26 mouse cellular contexts compared by ENCODE assay signal in the genomic region with DNA sequence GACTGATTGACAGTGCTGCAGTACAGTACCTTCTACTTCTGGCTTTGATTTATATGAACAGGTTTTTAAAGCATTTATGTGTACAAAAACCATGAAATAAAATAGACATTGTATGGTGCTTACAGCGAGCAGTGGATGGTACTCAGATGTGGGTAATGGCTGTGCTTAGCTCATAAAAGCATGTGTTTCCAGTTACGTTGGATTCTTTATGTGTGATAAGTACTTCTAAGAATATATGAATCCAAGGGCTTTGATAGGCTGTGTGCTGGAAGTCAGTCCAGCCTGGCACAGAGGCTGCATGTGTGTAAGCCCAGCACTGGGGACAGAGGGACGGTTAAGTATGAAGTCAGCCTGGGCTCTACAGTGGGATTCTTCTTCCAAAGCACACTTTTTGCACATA. TPM values are rescaled to one million over a fixed set of nuclear protein-coding genes. Genes with fewer than 3 reads are reported as not detected.
DNase-seq lines count a peak whose midpoint lies in the region; ATAC-seq and TF ChIP-seq lines count a peak whose summit lies in the region.
"Had no signal": no experiment of that assay in that cellular context is flagged by ENCODE, and none has a peak within 500 bp of the region (broad histone marks: within the 10 kb centered on the region; RNA-seq: fewer than 3 reads in every experiment).

No protein-coding gene starts in this region.

- no peak overlapping the region for H3K4me3 ChIP-seq in heart, adult 2 months
- H3K4me3 ChIP-seq in limb, embryonic 14.5 days (replicated peaks; ENCODE audit: low read length), result no peak overlapping the region
- H3K4me3 ChIP-seq: embryonic facial prominence, embryonic 13.5 days; embryonic facial prominence, embryonic 15.5 days; erythroblast, embryonic 14.5 days; forebrain, embryonic 10.5 days; forebrain, embryonic 12.5 days had no signal

- no peak overlapping the region for H3K27ac ChIP-seq in heart, adult 2 months
- H3K27ac ChIP-seq in limb, embryonic 14.5 days (replicated peaks; ENCODE audit: low read depth, low read length), result no peak overlapping the region
- H3K27ac ChIP-seq: embryonic facial prominence, embryonic 13.5 days; embryonic facial prominence, embryonic 15.5 days; forebrain, embryonic 10.5 days; forebrain, embryonic 12.5 days had no signal

- DNase-seq in heart, adult 11 months, result peak; percentile 29
- DNase-seq in heart, adult 2 months, result no peak
- DNase-seq in NIH3T3 (ENCODE audit: low read depth), result peak; percentile 68
- peak; percentile 59 for DNase-seq in limb, embryonic 14.5 days (ENCODE audit: low spot score)
- DNase-seq in spleen, postnatal 10 days (ENCODE audit: low spot score in 2 of 2), result no peak
- DNase-seq: adrenal gland, adult 8-10 months; adrenal gland, postnatal 14 days; adrenal gland, postnatal 36 days; cerebellum, adult 18-20 months; cerebellum, adult 8-10 months; cerebellum, adult 9-11 months; cerebellum, postnatal 14 days; cerebellum, postnatal 36 days; embryo, embryonic 11 days had no signal

- no peaks in the 10 kb centered on the region for H3K79me2 ChIP-seq in heart, adult 2 months (replicated peaks; ENCODE audit: control insufficient read depth, insufficient read depth, low read length)

- H3K4me2 ChIP-seq in limb, embryonic 14.5 days (replicated peaks; ENCODE audit: low read depth, low read length, severe bottlenecking), result no peak overlapping the region
- H3K4me2 ChIP-seq: embryonic facial prominence, embryonic 13.5 days; embryonic facial prominence, embryonic 15.5 days; forebrain, embryonic 12.5 days had no signal

- TF ChIP-seq POLR2A in heart, adult 2 months (IDR thresholded peaks at IDR 0.05; ENCODE audit: insufficient read depth, low read depth, low read length), result no peak
- no peak for TF ChIP-seq POLR2A in limb, embryonic 14.5 days (IDR thresholded peaks at IDR 0.05; ENCODE audit: borderline replicate concordance, extremely low read depth, insufficient read depth, insufficient read length)

- WGBS in heart, adult 2 months, result 75% methylated on average over 3 of the region's 3 CpGs
- 37% methylated on average over 3 of the region's 3 CpGs for WGBS in limb, embryonic 14.5 days

- H3K9ac ChIP-seq in heart, adult 2 months (ENCODE audit: low read depth, low read length), result no peak overlapping the region
- H3K9ac ChIP-seq in limb, embryonic 14.5 days (ENCODE audit: low read depth, low read length, severe bottlenecking), result no peak overlapping the region
- H3K9ac ChIP-seq: embryonic facial prominence, embryonic 13.5 days; embryonic facial prominence, embryonic 15.5 days; forebrain, embryonic 12.5 days had no signal

- peaks cover 4% of the 10 kb centered on the region for H3K4me1 ChIP-seq in heart, adult 2 months (ENCODE audit: control insufficient read depth, insufficient read depth, low read length)
- peaks cover 19% of the 10 kb centered on the region for H3K4me1 ChIP-seq in limb, embryonic 14.5 days (ENCODE audit: control insufficient read depth, insufficient read depth, low read length)

- no peak for TF ChIP-seq CTCF in heart, adult 2 months (IDR thresholded peaks at IDR 0.05)

- no peaks in the 10 kb centered on the region for H3K27me3 ChIP-seq in heart, adult 2 months (ENCODE audit: control insufficient read depth, insufficient read depth, low read length)
- no peaks in the 10 kb centered on the region for H3K27me3 ChIP-seq in limb, embryonic 14.5 days (ENCODE audit: control insufficient read depth, insufficient read depth, low read length)
- H3K27me3 ChIP-seq: embryonic facial prominence, embryonic 13.5 days; embryonic facial prominence, embryonic 15.5 days; forebrain, embryonic 12.5 days had no signal

- no peaks in the 10 kb centered on the region for H3K9me3 ChIP-seq in limb, embryonic 14.5 days (ENCODE audit: control insufficient read depth, low read length)
- H3K9me3 ChIP-seq: embryonic facial prominence, embryonic 13.5 days; embryonic facial prominence, embryonic 15.5 days; forebrain, embryonic 10.5 days; forebrain, embryonic 12.5 days had no signal

- intact Hi-C loops in heart, adult 2 months (cut with DNase I), result no loop called here

- no peak for TF ChIP-seq EP300 in heart, adult 2 months (IDR thresholded peaks at IDR 0.05; ENCODE audit: insufficient read depth, low read depth, low read length)

- no peaks in the 10 kb centered on the region for H3K36me3 ChIP-seq in heart, adult 2 months (ENCODE audit: control insufficient read depth, insufficient read depth, low read length)
- no peaks in the 10 kb centered on the region for H3K36me3 ChIP-seq in limb, embryonic 14.5 days (ENCODE audit: control insufficient read depth, insufficient read depth, low read length)
- H3K36me3 ChIP-seq: embryonic facial prominence, embryonic 13.5 days; embryonic facial prominence, embryonic 15.5 days; forebrain, embryonic 10.5 days; forebrain, embryonic 12.5 days had no signal

- no peak for ATAC-seq in limb, embryonic 14.5 days (ENCODE audit: low FRiP score, low read depth)
- ATAC-seq: activated CD4-positive, CD25-positive, alpha-beta regulatory T cell, adult 4 months; forebrain, embryonic 14.5 days; forebrain, embryonic 16.5 days; Patski had no signal

RNA-seq across cellular contexts. Expression of a gene that starts 48.4 kb away (rescaled TPM):
- total RNA-seq in heart, adult 2 months (2021), result not detected
- not detected in 2 replicates for polyA plus RNA-seq in heart, adult 2 months (2012; rRNA removed)
- 0.04 TPM in 2 replicates for polyA plus RNA-seq in limb, embryonic 14.5 days (2012; rRNA removed)
- polyA plus RNA-seq in limb, embryonic 14.5 days (2014; fragmentation: Nextera tagmentation; extraction: Ambion mirVana), result not detected in 2 replicates
- total RNA-seq: adrenal gland, adult 18-20 months; adrenal gland, adult 8-10 months; adrenal gland, postnatal 14 days; adrenal gland, postnatal 36 days; common myeloid progenitor, adult 5-6 weeks; MEL had no signal
- polyA plus RNA-seq: embryonic facial prominence, embryonic 13.5 days; embryonic facial prominence, embryonic 15.5 days; erythroblast, embryonic 14.5 days; forebrain, embryonic 10.5 days; forebrain, embryonic 12.5 days; forebrain, embryonic 14.5 days; forebrain, embryonic 16.5 days; Patski had no signal

RNA-seq across cellular contexts. Expression of a gene that starts 55.9 kb away (rescaled TPM):
- total RNA-seq in heart, adult 2 months (2021), result 1 to 10 TPM in 1 of 2 experiments, under 1 TPM in 1; 0.47 to 1.6 TPM
- polyA plus RNA-seq in heart, adult 2 months (2012; rRNA removed), result 0.64 and 1.3 TPM in 2 replicates
- polyA plus RNA-seq in limb, embryonic 14.5 days (2012; rRNA removed), result 0.36 and 0.90 TPM in 2 replicates
- polyA plus RNA-seq in limb, embryonic 14.5 days (2014; fragmentation: Nextera tagmentation; extraction: Ambion mirVana), result 0.15 and 1.2 TPM in 2 replicates
- polyA plus RNA-seq: forebrain, embryonic 16.5 days; Patski had no signal

Comparison
In these comparisons a context has a peak if more than half of its experiments do, and no peak if none do; other contexts are left out.
1. DNase-seq: peak in heart, adult 11 months (single experiment), NIH3T3 (single experiment) and limb, embryonic 14.5 days (single experiment); none in heart, adult 2 months (0 of 2) and spleen, postnatal 10 days (0 of 2).